Mouse (Mus musculus) olfactory bulb, adult 2 months (tissue): ENCODE results near the gene Scp2. TPM values are rescaled to one million over a fixed set of nuclear protein-coding genes. Genes with fewer than 3 reads are reported as not detected.

Source experiments
- H3K27ac ChIP-seq: fragments of 200-500 bp; 2 replicates; pipeline ENCODE4 v1.5.1; 2012; ENCODE audit warnings: low read depth, low read length; ENCODE audit not compliant: insufficient read depth
- H3K4me1 ChIP-seq: fragments of 200-500 bp; 2 replicates; pipeline ENCODE4 v1.6.1; 2012; ENCODE audit warnings: low read length; ENCODE audit not compliant: control insufficient read depth, insufficient read depth
- H3K4me3 ChIP-seq: fragments of 200-500 bp; 2 replicates; pipeline ENCODE4 v1.5.1; 2012; ENCODE audit warnings: mild to moderate bottlenecking, low read depth, low read length, moderate library complexity; ENCODE audit not compliant: insufficient read depth
- CTCF ChIP-seq: fragments of 200-500 bp; IDR thresholded peaks from 2 replicates; pipeline ENCODE4 v1.5.1; 2012; ENCODE audit warnings: low read depth, mild to moderate bottlenecking, low read length, moderate library complexity; ENCODE audit not compliant: insufficient read depth
- POLR2A ChIP-seq: fragments of 200-500 bp; IDR thresholded peaks from 2 replicates; pipeline ENCODE4 v1.6.1; 2012; ENCODE audit warnings: mild to moderate bottlenecking, low read depth, low read length, moderate library complexity; ENCODE audit not compliant: insufficient read depth
- WGBS: fragments of 180-500 bp; shearing (Covaris S2); methylation state at CpG from one replicate; pipeline ENCODE4 v1.1.7; 2018; 5-methylcytosine and 5-hydroxymethylcytosine counted together
- polyA plus RNA-seq: library from polyadenylated mRNA; stranded (reverse); fragments of >200 nt; gene quantifications from 2 replicates; pipeline ENCODE4 v1.2.4, GENCODE M21; 2012; ENCODE audit warnings: low replicate concordance; ENCODE audit not compliant: missing spikeins, insufficient read depth, insufficient read length

The Scp2 gene
- polyA plus RNA-seq, 1 experiment: not detected

GRCm38 (mm10) chr4:107998641-107999332, 146.0 kb downstream of the Scp2 start:
- TF ChIP-seq CTCF (no peak), POLR2A (no peak)
- Histone ChIP-seq H3K27ac (no peak overlapping the region), H3K4me3 (no peak overlapping the region), H3K4me1 (peaks cover 3% of the 10 kb centered on the region)
- 39% methylated on average over 11 of the region's 11 CpGs for WGBS

GRCm38 (mm10) chr4:107996418-107996986, 148.3 kb downstream of the Scp2 start:
- 95% methylated on average over 9 of the region's 9 CpGs for WGBS
- Histone ChIP-seq H3K27ac (no peak overlapping the region), H3K4me1 (peaks cover 3% of the 10 kb centered on the region), H3K4me3 (no peak overlapping the region)
- TF ChIP-seq POLR2A (no peak), CTCF (no peak)

- Histone ChIP-seq H3K4me1 (peaks cover 3% of the 10 kb centered on the region), H3K27ac (no peak overlapping the region), H3K4me3 (no peak overlapping the region)
- WGBS: 92% methylated on average over 6 of the region's 6 CpGs
- TF ChIP-seq CTCF (no peak), POLR2A (no peak)
Observed at GRCm38 (mm10) chr4:107995727-107996126, 149.1 kb downstream of the Scp2 start.

DNA sequence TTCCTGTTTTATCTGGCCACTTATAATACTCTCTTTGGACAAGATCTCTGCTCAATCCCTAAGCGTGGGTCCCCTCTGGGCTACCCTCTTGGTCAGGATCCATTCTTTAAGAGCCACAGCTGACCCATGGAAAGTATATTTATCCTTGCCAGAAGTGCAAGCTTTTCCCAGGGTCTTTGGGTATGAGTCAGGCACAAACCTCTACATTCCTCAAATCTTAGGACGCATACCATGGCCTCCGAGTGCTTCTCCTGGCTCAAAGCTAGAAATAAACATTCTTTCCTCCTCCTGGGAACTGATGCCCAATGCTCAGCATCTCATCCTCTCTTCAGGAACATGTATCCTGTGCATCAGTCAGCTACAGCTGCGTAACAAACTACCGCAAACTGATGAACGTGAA, 149.8 kb downstream of the Scp2 start:
- TF ChIP-seq POLR2A: no peak
- TF ChIP-seq CTCF: no peak
- 97% methylated on average over 6 of the region's 6 CpGs for WGBS

More for the DNA sequence above, 149.8 kb downstream of the Scp2 start:
- Histone ChIP-seq H3K4me3 (no peak overlapping the region), H3K4me1 (peaks cover 3% of the 10 kb centered on the region), H3K27ac (no peak overlapping the region)

Other genes starting within 250 kb of the Scp2 start
- not detected in 2 replicates for gene Cpt2, start 221.4 kb downstream of the Scp2 start, polyA plus RNA-seq
- gene Slc1a7, start 176.7 kb downstream of the Scp2 start, polyA plus RNA-seq: not detected in 2 replicates
- not detected in 2 replicates for gene Podn, start 48.6 kb downstream of the Scp2 start, polyA plus RNA-seq
- not detected in 2 replicates for gene Echdc2, start 20.4 kb upstream of the Scp2 start, polyA plus RNA-seq
- not detected in 2 replicates for gene Zyg11a, start 73.0 kb upstream of the Scp2 start, polyA plus RNA-seq
- 69.6 and 87.5 TPM in 2 replicates for gene Zyg11b, start 156.1 kb upstream of the Scp2 start, polyA plus RNA-seq
- gene Coa7, start 183.1 kb upstream of the Scp2 start, polyA plus RNA-seq: not detected in 2 replicates
- not detected in 2 replicates for gene Shisal2a, start 238.4 kb upstream of the Scp2 start, polyA plus RNA-seq